Mouse (Mus musculus): Measurements from ENCODE around the gene Pga5.
A peak's percentile ranks its signal among the peaks of the same experiment; 100 is the strongest.

Gene Pga5

DNA sequence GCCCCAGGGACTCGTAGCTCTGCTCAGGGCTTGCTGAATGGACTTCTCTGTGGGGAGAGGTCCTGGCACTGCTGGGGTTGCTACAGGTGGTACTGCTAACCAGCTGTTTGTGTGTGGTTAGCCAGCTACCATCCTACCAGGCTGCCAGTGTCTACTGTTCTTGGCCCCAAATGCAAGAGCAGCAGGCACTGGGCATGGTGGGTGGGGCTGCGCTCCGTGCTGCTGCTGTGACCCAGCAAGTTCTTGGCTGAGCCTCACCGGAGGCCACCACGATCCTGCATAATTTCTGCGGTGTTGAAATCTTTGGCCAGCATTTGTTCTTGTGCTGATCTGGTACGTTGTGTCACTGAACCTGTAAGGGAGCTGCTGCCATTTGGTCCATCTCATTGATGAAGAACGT is 25.6 kb upstream of the Pga5 start:
- DNase-seq (ENCODE audit: low spot score in 2 of 2): peak in 1 of 2 experiments; percentile 43

DNA sequence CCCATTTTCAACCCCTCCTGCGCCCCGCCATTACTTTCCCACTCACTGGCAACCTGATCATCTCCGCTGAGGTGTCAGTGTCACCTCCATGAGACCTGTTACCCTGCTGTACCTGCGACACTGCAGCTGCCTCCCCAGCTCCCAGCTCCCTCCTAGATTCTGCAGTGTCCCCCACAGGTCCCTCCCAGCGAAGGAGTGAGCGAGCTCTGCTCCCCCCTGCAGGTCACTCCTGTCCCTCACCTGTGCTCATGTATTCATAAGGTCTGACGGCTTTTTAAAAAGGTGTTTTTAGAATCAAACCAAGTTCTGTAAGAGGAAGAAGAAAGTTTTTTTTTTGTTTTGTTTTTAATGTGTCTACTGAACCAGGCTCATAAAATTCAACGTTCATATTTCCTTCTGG is 24.3 kb upstream of the Pga5 start:
- DNase-seq (ENCODE audit: low spot score in 2 of 2): no peak

DNA sequence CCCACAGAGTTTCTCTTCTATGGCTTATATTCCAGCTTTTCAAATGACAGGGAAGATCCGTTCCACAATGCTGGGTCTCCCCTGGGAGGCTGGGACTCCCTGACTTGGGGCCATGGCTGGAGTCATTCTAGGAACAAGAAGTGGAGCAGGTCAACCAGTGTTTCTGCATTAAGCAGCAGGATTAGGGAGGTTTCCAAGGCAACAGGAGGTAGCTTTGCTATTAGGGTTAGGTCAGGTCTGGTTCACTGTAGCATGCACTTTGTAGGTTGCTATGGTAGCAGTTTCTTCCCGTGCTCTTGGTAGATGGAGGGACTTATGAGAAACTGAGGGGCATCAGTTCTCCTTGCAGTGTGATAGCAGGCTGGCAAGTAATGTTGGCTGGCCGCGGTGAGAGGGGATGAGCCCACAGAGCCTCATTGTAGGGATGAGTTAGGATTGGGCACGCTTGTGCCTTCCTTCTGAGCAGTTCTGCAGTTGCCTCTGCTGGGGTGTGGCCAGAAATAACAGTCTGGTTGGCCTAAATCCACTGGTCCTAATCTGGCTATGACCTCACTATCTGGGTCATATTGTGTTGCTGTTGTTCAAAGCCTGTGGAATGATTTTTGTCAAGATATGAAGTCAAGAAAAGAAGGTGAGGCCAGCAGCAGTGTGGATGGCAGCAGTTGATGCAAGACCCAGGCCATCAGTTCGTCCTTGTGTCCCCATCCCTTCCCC is 23.3 kb upstream of the Pga5 start:
- DNase-seq (ENCODE audit: low spot score in 2 of 2): peak in 1 of 2 experiments; percentile 32

DNA sequence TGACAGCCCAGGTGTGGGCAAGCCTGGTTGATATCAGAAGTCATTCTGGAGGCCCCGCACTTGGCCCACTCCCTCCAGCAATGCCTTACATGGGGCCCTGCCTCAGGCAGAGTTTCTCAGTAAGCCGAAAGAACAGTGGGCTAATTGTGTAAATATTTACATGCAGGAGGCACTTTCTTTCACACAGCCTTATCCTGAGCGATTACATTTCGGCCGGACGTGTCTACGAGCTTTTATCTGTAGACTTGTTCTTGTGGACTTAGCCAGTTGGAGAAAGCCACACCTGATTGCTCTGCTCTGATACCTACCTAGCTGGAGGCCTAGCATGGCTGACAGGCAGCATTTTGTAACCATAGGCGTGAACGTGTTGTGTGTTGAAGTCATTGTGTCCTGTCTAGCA is 22.0 kb upstream of the Pga5 start:
- no peak for DNase-seq (ENCODE audit: low spot score in 2 of 2)

DNA sequence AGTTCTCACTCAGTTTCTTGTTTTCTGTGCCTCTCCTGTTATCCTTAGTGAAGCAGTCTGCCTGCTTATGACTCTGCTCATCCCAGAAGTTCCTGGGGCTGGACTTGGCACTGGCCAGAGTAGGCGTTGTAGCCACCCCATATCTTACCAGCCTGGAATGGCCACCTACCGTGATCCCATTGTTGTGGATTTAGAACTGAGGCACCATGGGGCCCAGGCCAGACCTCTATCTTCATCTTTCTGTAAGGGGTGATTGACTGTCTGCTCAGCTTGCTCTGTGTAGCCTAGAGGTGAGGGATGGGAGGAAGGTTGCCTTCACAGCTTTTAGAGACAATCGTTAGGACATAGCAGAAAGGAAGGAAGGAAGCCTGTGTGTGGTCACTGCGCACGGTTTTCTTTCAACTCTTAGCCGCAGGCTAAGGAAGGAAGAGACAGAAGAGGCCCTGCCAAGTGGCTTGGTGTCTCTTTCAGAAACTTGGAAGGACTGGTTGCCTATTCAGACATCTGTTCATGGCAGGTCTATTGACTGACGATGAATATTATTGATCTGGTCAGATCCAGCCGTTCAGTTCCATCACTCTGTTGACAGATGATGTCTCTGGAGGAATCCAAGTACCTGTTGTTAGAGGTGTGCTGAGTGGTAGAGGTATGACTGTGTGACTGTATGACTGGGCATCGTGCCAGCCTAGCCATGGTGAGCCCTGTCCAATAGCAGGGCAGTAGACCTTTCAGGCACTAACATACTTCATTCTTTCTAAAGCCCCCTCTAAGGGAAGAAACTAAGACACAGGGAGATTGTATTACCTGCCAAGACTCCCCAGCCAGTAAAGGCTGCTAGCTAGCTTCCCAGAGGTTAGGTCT is 20.5 kb upstream of the Pga5 start:
- no peak for DNase-seq (ENCODE audit: low spot score in 2 of 2)

DNA sequence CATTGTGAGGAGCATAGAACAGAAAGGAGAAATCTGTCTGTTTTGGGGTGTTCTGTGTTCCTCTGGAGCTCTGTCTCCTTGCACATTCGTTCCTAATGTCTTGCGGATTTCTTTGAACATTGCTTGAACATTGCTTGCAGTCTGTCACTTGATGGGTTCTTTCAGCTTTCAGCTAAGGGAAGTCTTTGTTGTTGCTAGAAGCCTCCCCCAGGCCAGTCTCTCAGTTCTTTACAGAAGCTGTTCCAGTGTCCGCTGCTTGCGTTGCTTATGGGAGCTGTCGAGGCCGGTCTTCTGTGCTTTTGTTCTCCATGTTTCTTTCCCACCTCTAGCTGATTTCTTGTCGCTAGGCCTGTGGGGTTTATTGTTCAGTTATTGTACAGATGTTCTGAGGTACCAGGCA is 17.9 kb upstream of the Pga5 start:
- no peak for DNase-seq (ENCODE audit: low spot score in 2 of 2)

DNA sequence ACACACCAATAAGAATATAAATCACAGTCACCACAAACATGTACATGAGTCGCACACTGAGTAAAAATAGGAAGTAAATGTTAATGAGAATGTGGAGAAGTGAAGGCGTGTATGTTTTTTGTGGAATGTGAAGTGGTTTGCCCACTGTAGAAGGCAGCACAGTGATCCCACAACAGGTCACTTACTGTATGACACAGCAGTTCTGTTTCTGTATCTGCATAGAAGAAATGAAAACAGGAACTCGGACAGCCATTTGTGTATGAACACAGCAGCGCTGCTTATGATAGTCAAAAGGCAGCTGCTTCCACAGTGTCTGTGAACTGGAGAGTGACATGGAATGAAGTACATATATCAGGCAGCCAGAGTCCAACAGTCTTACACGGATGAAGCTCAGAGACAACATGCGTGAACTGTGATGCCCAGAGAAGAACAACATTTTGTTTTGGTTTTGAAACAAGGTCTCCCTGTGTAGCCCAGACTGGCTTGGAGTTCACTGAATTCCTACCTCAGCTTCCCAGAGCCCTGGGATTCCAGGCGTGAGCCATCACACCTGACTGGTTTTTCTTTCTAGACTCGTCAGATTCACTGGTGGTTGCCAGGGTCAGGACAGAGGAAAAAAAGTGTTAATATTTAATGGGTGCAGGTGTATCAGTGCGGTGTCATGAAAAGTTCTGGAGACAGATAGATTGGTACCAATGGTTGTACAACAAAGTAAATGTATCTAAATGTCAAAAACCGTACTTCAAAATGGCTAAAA is 16.2 kb upstream of the Pga5 start:
- no peak for DNase-seq (ENCODE audit: low spot score in 2 of 2)

DNA sequence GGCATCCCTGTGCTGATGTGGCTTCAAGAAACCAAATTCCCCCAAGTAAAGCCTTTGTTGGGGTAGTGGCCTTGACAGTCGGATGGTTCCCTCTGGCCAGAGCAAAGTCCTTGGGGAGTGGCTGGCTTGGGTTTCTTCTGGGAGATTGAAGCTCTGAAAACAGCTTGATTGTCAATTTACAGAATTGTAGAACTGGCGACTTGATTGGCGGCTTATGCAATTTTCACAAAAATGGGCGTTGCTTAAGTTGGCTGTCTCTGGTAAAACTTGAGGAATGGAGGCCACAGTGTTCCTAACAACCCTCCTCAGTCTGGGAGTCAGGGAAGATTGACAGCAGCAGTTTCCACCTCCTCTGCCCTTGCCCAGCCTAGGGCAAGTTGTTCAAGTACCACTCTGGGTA is 14.5 kb upstream of the Pga5 start:
- no peak for DNase-seq (ENCODE audit: low spot score in 2 of 2)

DNA sequence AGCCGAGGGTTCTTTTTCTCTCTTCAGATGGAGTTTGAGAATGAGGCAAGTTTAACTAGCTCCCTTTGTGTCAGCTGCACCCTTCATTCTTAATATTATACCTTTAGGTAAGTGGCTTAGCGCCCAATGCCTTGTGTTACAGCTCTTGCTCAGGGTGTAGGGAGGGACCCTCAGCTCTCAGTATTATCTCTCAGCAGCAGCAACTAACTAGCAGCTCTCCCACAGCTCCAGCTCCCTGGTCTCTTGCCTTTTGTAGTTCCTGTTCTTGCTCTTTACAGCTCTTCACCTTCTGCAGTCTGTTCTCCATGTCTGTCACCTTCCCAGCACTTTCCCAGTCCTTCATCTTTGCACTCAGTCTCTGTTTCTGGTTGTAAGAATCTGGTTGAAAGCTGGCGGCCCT is 13.8 kb upstream of the Pga5 start:
- DNase-seq (ENCODE audit: low spot score in 2 of 2): no peak

DNA sequence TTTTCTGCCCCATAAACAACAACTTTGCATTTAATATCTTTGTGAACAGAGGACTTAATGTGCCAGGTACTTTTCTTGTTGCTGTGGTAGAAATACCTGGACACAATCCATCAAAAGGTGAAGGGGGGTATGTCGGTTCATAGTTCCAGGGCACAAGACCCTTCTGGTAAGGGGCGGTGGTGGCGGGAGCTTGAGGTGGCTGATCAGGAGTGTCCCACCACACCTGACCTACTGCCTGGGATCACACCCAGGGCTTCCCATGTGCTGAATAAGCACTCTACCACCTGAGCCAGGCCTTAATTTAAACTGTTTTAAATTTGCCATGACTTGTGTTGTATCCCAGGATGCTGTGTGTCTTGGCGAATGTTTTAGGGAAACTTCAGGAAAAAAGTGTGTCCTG is 13.2 kb upstream of the Pga5 start:
- no peak for DNase-seq (ENCODE audit: low spot score in 2 of 2)

DNA sequence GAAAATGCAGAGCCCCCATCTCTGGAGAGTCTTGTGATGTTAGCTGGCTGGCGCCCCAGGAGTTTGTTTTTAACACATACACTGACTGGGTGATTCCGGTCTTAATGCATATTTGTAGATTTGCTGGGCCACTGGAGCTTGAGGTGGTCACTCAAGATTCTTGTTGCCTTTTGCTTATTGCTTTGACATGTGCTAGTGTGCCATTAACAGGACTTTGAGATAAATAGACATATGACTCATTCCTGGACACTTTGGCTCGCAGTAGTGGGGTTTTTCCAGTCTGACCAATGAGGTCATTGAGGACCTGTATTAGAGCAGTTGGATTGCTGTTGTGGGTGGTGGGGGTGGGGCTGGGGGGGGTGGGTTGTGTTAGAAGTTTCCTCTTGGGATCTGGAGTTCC is 12.5 kb upstream of the Pga5 start:
- no peak for DNase-seq (ENCODE audit: low spot score in 2 of 2)

DNA sequence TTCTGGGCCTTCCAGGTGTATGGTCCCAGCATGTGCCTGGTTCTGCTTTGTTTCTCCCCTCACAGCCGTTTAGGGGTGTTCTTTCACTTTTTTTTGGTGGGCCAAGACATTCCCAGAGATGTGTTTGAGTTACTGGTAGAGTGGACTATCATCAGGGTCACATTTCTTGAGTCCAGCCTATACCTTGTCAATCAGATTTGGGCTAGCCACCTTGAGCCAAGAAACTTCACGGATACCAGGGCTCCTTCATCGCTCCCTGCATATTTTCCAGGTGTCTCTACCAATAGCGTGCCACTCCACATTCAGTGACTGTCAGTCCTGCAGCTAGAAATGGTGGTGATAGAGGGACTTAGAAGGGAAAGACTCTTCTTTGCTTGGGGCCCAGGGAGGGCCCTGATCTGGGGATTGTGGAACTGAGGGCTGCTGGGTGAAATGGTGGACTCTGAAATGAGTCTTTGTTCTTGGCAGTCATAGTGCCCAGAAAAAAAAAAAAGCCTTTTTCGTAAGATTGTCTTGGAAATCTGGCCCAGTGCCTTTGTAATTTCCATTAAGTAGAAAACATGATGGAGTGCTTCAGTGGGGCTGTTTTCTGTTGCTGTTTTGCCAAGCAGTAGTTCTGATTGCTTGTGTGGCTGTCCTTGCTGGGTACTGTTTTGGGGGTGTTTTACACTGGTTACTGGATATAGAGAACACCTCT is 11.7 kb upstream of the Pga5 start:
- no peak for DNase-seq (ENCODE audit: low spot score in 2 of 2)

DNA sequence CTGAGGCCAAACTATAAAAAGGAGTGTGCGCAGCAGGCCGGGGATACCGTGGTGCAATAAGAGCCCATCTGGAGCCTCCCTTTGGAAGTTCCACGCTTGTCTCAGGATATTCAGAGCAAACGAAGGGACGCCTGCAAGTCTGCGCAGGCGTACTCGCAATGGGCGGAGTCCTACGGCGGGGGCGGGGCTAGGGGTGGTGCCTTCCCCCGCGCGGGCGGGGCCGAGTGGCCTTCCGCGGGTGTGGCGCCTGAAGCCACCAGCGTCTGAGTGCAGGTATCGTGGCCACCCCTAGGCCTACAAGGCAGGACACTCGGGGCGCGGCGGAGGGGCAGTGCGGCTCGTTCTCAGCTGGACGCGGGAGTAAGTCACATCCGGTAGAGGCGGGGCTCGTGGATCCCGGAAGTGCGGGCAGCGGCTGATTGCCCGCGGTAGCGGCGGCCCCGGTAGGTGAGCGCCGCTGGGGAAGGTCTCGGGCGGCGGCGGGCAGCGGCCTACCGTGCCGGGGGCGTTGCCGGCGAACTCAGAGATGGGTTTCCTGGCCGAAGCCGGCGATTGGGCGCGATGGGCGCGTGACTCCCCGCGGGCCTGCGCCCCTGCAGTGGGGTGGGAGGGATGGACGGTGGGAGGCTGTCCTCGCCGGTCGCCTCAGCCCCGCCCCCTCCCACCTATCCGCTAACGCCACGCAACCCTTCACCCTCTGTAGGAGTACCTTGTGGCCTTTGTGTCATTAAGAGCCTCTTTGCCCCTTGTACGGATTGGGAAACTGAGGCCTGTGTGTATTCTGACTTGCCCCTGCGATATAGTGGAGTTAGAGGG is 10.9 kb upstream of the Pga5 start, which contains the start of gene Vps37c:
TSS of gene Vps37c (plus strand) at position 199 of the 816 bp plus-strand sequence.
- DNase-seq (ENCODE audit: low spot score in 2 of 2): peak; percentile 95

DNA sequence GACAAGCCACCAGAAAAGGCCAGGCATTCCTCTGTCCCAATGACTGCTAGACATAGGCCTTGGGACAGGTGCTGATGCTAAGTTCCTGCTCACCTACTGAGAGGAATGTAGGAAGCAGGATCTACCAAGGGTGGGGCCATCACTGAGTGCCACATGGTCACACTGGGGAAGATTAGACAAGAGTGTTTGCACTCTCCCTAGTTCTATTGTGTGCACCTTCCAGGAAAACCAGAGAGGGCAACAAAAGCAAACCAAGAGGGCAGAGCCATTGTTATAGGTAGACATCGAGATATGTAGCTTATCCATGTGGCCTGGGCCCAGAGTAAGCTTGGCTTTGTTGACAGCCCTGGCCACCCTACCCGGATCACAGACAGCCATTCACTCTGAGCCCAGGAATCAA is 7.9 kb upstream of the Pga5 start:
- no peak for DNase-seq (ENCODE audit: low spot score in 2 of 2)

DNA sequence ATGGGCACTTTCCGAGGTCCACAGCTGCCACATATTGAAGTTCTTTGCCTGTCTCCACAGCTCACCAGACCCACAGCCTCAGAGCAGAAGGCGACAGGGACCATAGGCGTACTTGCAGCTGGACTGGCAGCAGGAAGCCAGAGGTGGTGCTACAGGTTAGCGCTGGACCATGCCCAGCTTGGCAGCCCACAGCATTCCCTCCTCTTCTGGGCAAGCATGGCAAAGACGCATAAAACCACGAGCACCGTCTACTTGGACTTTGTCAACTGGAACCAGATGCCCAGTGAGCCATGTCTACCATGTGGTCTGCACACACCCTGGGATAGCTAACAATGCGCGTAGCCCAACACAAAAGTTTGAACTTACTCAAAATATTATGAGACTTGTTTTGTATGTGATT is 7.2 kb upstream of the Pga5 start:
- no peak for DNase-seq (ENCODE audit: low spot score in 2 of 2)

DNA sequence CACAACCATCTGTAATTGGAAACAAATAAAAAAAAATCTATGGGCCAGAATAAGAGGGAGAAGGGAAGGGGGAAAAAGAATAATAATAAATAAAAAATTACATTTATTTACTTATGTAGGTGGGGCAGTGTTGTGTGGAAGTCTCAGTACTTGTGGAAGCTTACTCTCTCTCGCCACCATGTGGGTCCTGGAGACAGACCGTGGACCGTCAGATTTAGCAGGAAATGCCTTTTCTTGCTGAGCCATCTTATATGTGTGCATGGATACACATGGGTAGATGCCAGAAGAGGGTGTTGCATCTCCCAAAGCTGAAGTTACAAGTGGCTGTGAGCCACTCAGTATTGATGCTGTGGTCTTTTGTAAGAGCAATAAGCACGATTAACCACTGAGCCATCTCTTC is 3.7 kb upstream of the Pga5 start:
- no peak for DNase-seq (ENCODE audit: low spot score in 2 of 2)

DNA sequence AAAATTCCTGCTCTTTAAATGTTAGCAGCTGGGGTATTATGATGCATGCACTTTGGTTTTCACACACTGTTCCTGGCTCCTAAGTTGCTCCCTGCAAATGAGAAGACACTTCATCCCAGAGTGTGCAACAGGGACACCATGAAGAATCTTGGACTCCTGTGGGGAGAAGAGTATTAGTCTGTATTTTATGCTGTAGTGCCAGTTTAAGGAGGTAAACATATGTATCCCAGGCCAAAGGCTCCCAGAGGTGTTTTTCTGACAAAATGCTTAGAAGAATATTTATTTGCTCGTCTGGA is 849 bp upstream of the Pga5 start:
- no peak for DNase-seq (ENCODE audit: low spot score in 2 of 2)

DNA sequence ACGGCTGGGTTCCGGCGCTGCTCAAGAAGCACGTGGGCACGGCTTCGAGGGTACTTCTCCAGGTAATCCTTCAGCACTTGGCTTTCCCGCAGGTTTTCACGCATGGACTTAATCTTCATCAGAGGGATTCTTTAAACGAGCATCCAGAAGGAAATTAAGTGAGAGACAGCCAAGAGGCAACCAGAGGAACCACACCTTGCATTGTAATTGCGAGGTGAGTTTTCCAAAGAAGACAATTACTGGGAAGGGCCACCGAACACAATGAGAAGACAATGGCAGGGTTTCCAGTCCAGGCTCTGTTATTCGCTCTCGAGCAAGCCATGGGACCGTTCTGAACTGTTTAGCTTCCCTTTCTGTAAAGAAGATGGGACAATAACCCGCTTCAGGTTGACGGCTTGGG is 1.2 kb downstream of the Pga5 start:
- no peak for DNase-seq (ENCODE audit: low spot score in 2 of 2)

DNA sequence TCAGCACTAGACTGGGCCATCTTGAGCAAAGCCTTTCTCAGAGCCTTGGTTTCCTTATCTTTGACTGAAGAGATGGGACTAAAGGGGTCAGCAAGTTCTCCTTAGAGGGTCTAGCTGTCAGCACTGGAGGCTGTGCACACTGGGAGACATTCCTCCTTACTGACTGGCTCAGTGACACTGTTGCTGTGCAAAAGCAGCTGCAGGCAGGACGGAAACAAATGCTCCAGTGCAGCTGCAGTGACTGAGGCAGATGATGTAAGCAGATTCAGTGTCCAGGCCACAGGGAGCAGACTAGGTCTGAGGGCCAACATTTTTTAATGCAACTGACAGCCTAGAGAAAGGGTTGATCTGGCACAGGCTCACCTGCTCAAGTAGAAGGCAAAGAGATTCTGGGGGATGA is 4.6 kb downstream of the Pga5 start:
- no peak for DNase-seq (ENCODE audit: low spot score in 2 of 2)

DNA sequence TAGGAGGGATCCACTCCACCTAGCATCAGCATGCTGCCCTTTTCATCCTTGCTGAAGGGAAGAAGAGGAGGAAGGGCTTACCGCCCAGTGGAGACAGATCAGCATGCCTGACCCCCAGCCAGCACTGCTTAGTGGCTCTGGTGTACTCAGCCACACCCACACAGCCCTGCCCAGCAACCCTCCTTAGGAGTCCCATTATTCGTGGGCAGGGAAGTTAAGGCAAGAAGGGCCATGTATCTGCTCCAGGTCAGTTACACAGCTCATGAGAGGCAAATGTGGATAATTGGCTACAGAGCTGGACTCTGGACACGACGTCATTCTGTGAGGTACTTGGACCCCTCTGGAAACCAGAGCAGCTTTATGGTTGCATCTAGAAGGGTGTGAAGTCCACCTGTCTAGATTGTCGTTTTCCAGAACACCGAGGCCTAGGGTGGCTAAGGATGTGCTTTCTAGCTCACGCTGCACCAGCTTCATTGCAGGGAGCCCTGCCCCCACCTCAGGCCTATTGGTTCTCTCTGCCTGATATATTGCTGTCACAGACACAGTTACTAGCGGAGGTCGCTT is 5.9 kb downstream of the Pga5 start:
- no peak for DNase-seq (ENCODE audit: low spot score in 2 of 2)

DNA sequence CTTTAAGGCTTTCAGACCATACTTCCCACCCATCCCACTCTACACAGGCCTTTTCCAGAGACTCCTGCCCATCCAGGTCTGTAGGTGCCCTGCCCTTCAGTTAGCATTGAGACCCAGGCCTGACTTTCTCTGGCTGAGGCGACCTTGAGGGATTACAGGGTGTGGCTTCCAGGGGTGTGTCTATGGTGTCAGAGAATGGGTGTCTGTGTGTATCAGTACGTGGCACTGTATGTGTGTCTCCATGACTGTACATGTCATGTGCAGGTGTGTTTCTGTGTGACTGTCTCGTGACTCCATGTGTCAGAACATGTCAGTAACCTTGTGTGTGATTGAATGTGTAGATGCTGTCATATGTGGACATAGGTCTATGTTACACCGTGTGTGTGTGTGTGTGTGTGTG is 6.6 kb downstream of the Pga5 start:
- no peak for DNase-seq (ENCODE audit: low spot score in 2 of 2)

Measured in urinary bladder, postnatal 36 days (tissue).